In the genomic region with DNA sequence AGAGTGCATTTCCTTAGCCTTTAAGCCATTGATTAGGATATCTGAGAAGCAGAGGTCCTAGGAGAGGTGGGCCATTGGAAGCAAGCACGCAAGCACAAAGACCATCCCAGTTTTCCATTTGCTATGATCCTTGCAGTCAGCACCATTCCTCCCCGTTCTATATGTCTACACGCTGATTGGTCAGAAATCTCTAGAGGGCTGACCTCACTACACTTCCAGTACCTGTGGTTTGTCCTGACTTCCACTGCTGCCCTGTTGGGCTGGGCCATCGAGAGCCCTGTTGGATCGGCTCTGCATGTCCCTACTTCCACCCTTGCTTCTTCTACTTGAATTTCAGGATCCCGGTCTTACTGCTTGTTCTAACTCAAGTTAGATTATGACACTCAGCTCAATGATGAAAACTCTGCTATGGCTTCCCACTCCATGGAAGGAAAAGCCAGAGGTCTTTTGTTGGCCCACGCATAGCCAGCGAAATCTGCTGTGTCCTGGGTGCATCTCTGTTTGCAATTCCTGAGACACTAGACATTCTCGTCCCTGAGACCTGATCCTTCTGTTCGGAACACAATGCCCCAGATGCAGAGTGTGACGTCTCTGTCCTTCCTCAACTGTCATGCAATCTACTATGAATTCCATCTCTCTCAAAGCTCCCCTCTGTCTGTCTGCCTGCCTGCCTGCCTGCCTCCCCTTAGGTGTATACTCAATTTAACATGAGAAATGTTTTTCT, we compare ENCODE assay signal across 21 mouse cellular contexts. TPM values are rescaled to one million over a fixed set of nuclear protein-coding genes. Genes with fewer than 3 reads are reported as not detected.
DNase-seq lines count a peak whose midpoint lies in the region; ATAC-seq and TF ChIP-seq lines count a peak whose summit lies in the region.
"Had no signal": no experiment of that assay in that cellular context is flagged by ENCODE, and none has a peak within 500 bp of the region (broad histone marks: within the 10 kb centered on the region; RNA-seq: fewer than 3 reads in every experiment).

No protein-coding gene starts in this region.

- 69% methylated on average over 11 of the region's 11 CpGs for WGBS in heart, adult 2 months
- 80% methylated on average over 11 of the region's 11 CpGs for WGBS in intestine, embryonic 14.5 days
- 83% methylated on average over 11 of the region's 11 CpGs for WGBS in intestine, embryonic 15.5 days
- 79% methylated on average over 11 of the region's 11 CpGs for WGBS in stomach, embryonic 16.5 days
- WGBS in hindbrain, embryonic 11.5 days: 82% methylated on average over 11 of the region's 11 CpGs

- H3K27ac ChIP-seq in heart, adult 2 months: peak overlapping the region; percentile 91
- no peak overlapping the region for H3K27ac ChIP-seq in intestine, embryonic 14.5 days (ENCODE audit: low read depth)
- no peak overlapping the region for H3K27ac ChIP-seq in intestine, embryonic 15.5 days
- H3K27ac ChIP-seq in stomach, embryonic 16.5 days (ENCODE audit: low read length): peak overlapping the region; percentile 14; the same call in 1 of the 2 replicates
- H3K27ac ChIP-seq in hindbrain, embryonic 11.5 days (ENCODE audit: low read depth, low read length): no peak overlapping the region
- H3K27ac ChIP-seq: embryonic facial prominence, embryonic 15.5 days; forebrain, embryonic 10.5 days; hindbrain, embryonic 10.5 days; hindbrain, embryonic 15.5 days had no signal

- TF ChIP-seq POLR2A in heart, adult 2 months (IDR thresholded peaks at IDR 0.05; ENCODE audit: insufficient read depth, low read depth, low read length): no peak

- H3K4me2 ChIP-seq in intestine, embryonic 14.5 days (ENCODE audit: low read length): no peak overlapping the region
- H3K4me2 ChIP-seq in intestine, embryonic 15.5 days (replicated peaks): no peak overlapping the region
- H3K4me2 ChIP-seq in stomach, embryonic 16.5 days (ENCODE audit: low read depth, low read length): no peak overlapping the region
- no peak overlapping the region for H3K4me2 ChIP-seq in hindbrain, embryonic 11.5 days (replicated peaks; ENCODE audit: low read depth, low read length)
- H3K4me2 ChIP-seq: embryonic facial prominence, embryonic 15.5 days; heart, embryonic 12.5 days; hindbrain, embryonic 15.5 days had no signal

- peaks cover 13% of the 10 kb centered on the region for H3K4me1 ChIP-seq in heart, adult 2 months (ENCODE audit: control insufficient read depth, insufficient read depth, low read length)
- peaks cover 16% of the 10 kb centered on the region for H3K4me1 ChIP-seq in intestine, embryonic 14.5 days (replicated peaks; ENCODE audit: control insufficient read depth, insufficient read depth, low read length)
- no peaks in the 10 kb centered on the region; the same call in 1 of the 2 replicates for H3K4me1 ChIP-seq in intestine, embryonic 15.5 days (replicated peaks)
- peaks cover 26% of the 10 kb centered on the region for H3K4me1 ChIP-seq in stomach, embryonic 16.5 days (ENCODE audit: control insufficient read depth, insufficient read depth, low read length)
- H3K4me1 ChIP-seq in hindbrain, embryonic 11.5 days (replicated peaks; ENCODE audit: control insufficient read depth, insufficient read depth, low read length): no peaks in the 10 kb centered on the region

- TF ChIP-seq CTCF in heart, adult 2 months (IDR thresholded peaks at IDR 0.05): no peak

- no peak overlapping the region for H3K9ac ChIP-seq in heart, adult 2 months (ENCODE audit: low read depth, low read length)
- H3K9ac ChIP-seq in intestine, embryonic 14.5 days (ENCODE audit: low read length): no peak overlapping the region
- H3K9ac ChIP-seq in intestine, embryonic 15.5 days: no peak overlapping the region
- no peak overlapping the region for H3K9ac ChIP-seq in stomach, embryonic 16.5 days (ENCODE audit: low read length)
- no peak overlapping the region for H3K9ac ChIP-seq in hindbrain, embryonic 11.5 days (ENCODE audit: low read depth, low read length)
- H3K9ac ChIP-seq: embryonic facial prominence, embryonic 15.5 days; heart, embryonic 12.5 days; hindbrain, embryonic 15.5 days had no signal

- peaks cover 7% of the 10 kb centered on the region; the same call in 1 of the 2 replicates for H3K36me3 ChIP-seq in heart, adult 2 months (ENCODE audit: control insufficient read depth, insufficient read depth, low read length)
- H3K36me3 ChIP-seq in intestine, embryonic 14.5 days (ENCODE audit: control insufficient read depth, insufficient read depth, low read length): no peaks in the 10 kb centered on the region
- H3K36me3 ChIP-seq in intestine, embryonic 15.5 days: no peaks in the 10 kb centered on the region
- H3K36me3 ChIP-seq in stomach, embryonic 16.5 days (ENCODE audit: control insufficient read depth, insufficient read depth, low read length): no peaks in the 10 kb centered on the region
- no peaks in the 10 kb centered on the region for H3K36me3 ChIP-seq in hindbrain, embryonic 11.5 days (ENCODE audit: control insufficient read depth, insufficient read depth, low read length)
- H3K36me3 ChIP-seq: embryonic facial prominence, embryonic 15.5 days; forebrain, embryonic 10.5 days; heart, embryonic 12.5 days; hindbrain, embryonic 10.5 days; hindbrain, embryonic 15.5 days had no signal

- no peak for DNase-seq in heart, adult 2 months
- no peak for DNase-seq in heart, adult 18-20 months
- DNase-seq in intestine, embryonic 14.5 days (ENCODE audit: low spot score): peak; percentile 31
- no peak for DNase-seq in hindbrain, embryonic 11.5 days (ENCODE audit: low spot score)
- DNase-seq: adrenal gland, adult 2 months; adrenal gland, postnatal 25 days; cerebellum, adult 18-20 months; cerebellum, adult 9-11 months; cerebellum, postnatal 36 days; heart, postnatal 14 days; kidney, adult 11 months had no signal

- TF ChIP-seq EP300 in heart, adult 2 months (IDR thresholded peaks at IDR 0.05; ENCODE audit: insufficient read depth, low read depth, low read length): no peak

- H3K79me2 ChIP-seq in heart, adult 2 months (replicated peaks; ENCODE audit: control insufficient read depth, insufficient read depth, low read length): no peaks in the 10 kb centered on the region

- no peak overlapping the region for H3K4me3 ChIP-seq in heart, adult 2 months
- no peak overlapping the region for H3K4me3 ChIP-seq in intestine, embryonic 14.5 days (ENCODE audit: low read depth, low read length)
- H3K4me3 ChIP-seq in intestine, embryonic 15.5 days (replicated peaks): no peak overlapping the region
- no peak overlapping the region for H3K4me3 ChIP-seq in stomach, embryonic 16.5 days (replicated peaks; ENCODE audit: low read length)
- H3K4me3 ChIP-seq in hindbrain, embryonic 11.5 days (ENCODE audit: low read depth, low read length): no peak overlapping the region
- H3K4me3 ChIP-seq: embryonic facial prominence, embryonic 15.5 days; erythroblast, embryonic 14.5 days; forebrain, embryonic 10.5 days; heart, embryonic 12.5 days; hindbrain, embryonic 10.5 days; hindbrain, embryonic 15.5 days had no signal

- no peaks in the 10 kb centered on the region for H3K9me3 ChIP-seq in intestine, embryonic 14.5 days (ENCODE audit: control insufficient read depth, low read length)
- no peaks in the 10 kb centered on the region for H3K9me3 ChIP-seq in intestine, embryonic 15.5 days
- no peaks in the 10 kb centered on the region for H3K9me3 ChIP-seq in stomach, embryonic 16.5 days (replicated peaks; ENCODE audit: control insufficient read depth, low read length)
- no peaks in the 10 kb centered on the region for H3K9me3 ChIP-seq in hindbrain, embryonic 11.5 days (ENCODE audit: control insufficient read depth, low read length)
- H3K9me3 ChIP-seq: embryonic facial prominence, embryonic 15.5 days; forebrain, embryonic 10.5 days; heart, embryonic 12.5 days; hindbrain, embryonic 10.5 days; hindbrain, embryonic 15.5 days had no signal

- no peak for ATAC-seq in intestine, embryonic 14.5 days (replicated peaks; ENCODE audit: low FRiP score, low TSS enrichment, low read depth)
- ATAC-seq in intestine, embryonic 15.5 days: no peak
- ATAC-seq in stomach, embryonic 16.5 days (ENCODE audit: insufficient read depth, low FRiP score): peak; percentile 25; the same call in 1 of the 2 replicates
- ATAC-seq in hindbrain, embryonic 11.5 days (ENCODE audit: low FRiP score): no peak
- ATAC-seq: forebrain, embryonic 14.5 days had no signal

- intact Hi-C loops in heart, adult 2 months (cut with DNase I): no loop called here

- no peaks in the 10 kb centered on the region for H3K27me3 ChIP-seq in heart, adult 2 months (ENCODE audit: control insufficient read depth, insufficient read depth, low read length)
- H3K27me3 ChIP-seq in intestine, embryonic 14.5 days (replicated peaks; ENCODE audit: control insufficient read depth, insufficient read depth, low read length): no peaks in the 10 kb centered on the region
- H3K27me3 ChIP-seq in intestine, embryonic 15.5 days (replicated peaks): no peaks in the 10 kb centered on the region
- H3K27me3 ChIP-seq in stomach, embryonic 16.5 days (ENCODE audit: control insufficient read depth, insufficient read depth, low read length): no peaks in the 10 kb centered on the region
- H3K27me3 ChIP-seq in hindbrain, embryonic 11.5 days (ENCODE audit: control insufficient read depth, insufficient read depth, low read length): no peaks in the 10 kb centered on the region
- H3K27me3 ChIP-seq: embryonic facial prominence, embryonic 15.5 days; heart, embryonic 12.5 days; hindbrain, embryonic 15.5 days had no signal

RNA-seq across cellular contexts. Expression of a gene that starts 54.6 kb away (rescaled TPM):
- 1,000 to 10,000 TPM; 1,454 to 1,834 TPM for total RNA-seq in heart, adult 2 months (2021)
- 691 and 950 TPM in 2 replicates for polyA plus RNA-seq in heart, adult 2 months (2012; rRNA removed)
- total RNA-seq in heart, adult 18-20 months (2021): 1,000 to 10,000 TPM; 1,411 to 1,554 TPM
- not detected in 2 replicates for polyA plus RNA-seq in intestine, embryonic 14.5 days (2014; fragmentation: Nextera tagmentation; extraction: Ambion mirVana)
- 0.59 TPM in 1 of 2 replicates, not detected in the other for polyA plus RNA-seq in intestine, embryonic 15.5 days (2015; fragmentation: Nextera tagmentation; extraction: Ambion mirVana)
- polyA plus RNA-seq in stomach, embryonic 16.5 days (2015; fragmentation: Nextera tagmentation; extraction: Ambion mirVana): 3.6 and 21.6 TPM in 2 replicates
- polyA plus RNA-seq in hindbrain, embryonic 11.5 days (2014; fragmentation: Nextera tagmentation; extraction: Ambion mirVana): 0.62 and 0.95 TPM in 2 replicates
- total RNA-seq: adrenal gland, postnatal 25 days; ES-E14 had no signal
- polyA plus RNA-seq: adrenal gland, adult 2 months; erythroblast, embryonic 14.5 days; forebrain, embryonic 10.5 days; forebrain, embryonic 14.5 days; hindbrain, embryonic 10.5 days had no signal

Comparison
In these comparisons a context has a peak if more than half of its experiments do, and no peak if none do; other contexts are left out.
1. H3K27ac ChIP-seq: peak in heart, adult 2 months (single experiment) and stomach, embryonic 16.5 days (single experiment); none in intestine, embryonic 14.5 days (single experiment), intestine, embryonic 15.5 days (single experiment) and hindbrain, embryonic 11.5 days (single experiment).
2. RNA of a gene that starts 54.6 kb away (polyA plus RNA-seq): 691 to 950 TPM in heart, adult 2 months; 3.6 to 21.6 TPM in stomach, embryonic 16.5 days, 0.62 to 0.95 TPM in hindbrain, embryonic 11.5 days, 0.59 TPM in intestine, embryonic 15.5 days and not detected in intestine, embryonic 14.5 days; every median in the first group is over 10 times any median in the second.